8 mouse cellular contexts compared by ENCODE assay signal in the genomic region with DNA sequence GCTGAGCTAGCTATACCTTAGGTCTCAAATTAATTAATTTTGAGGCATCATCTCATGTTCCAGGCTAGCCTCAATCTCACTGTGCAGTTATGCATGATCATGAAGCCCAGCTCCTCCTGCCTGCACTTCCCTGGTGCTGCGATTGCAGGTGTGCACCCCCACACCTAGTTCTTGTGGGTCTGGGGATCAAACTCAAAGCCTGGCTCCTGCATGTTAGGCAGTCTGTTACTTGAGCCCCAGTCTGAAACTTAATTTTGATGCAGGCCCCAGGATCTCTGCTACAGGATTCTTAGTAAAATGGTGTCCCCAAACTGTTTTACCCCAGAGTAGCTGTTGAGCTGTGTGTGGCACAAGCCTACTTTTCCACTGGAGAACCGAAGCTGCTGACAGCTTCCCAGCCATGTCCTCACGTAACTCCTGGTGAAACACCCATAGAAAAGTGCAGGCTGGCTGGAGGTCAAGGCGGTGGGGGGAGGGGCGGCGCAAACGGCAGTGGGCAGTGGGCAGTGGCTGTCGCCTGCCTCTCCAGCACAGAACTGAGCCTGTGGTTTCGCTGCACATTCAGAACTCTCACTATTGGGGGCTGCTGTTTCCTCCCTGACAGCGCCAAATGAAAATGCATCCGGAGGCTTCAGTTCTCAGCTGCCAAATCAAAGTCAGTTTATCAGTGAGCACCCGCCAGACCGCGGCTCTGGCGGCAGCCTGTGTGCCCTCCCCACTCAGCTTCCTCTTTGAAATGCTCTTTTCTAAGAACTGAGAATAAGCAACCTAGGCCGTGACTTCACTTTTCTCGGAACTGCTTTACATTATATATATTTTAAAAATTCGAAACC. TPM values are rescaled to one million over a fixed set of nuclear protein-coding genes. Genes with fewer than 3 reads are reported as not detected.
A peak's percentile ranks its signal among the peaks of the same experiment; 100 is the strongest.
DNase-seq lines count a peak whose midpoint lies in the region; ATAC-seq and TF ChIP-seq lines count a peak whose summit lies in the region.

No protein-coding gene starts in this region.

- peak overlapping the region; percentile 22; the same call in 1 of the 2 replicates for H3K4me3 ChIP-seq in testis, adult 2 months (ENCODE audit: control insufficient read depth, low read depth, low read length)
- no peak overlapping the region for H3K4me3 ChIP-seq in forebrain, embryonic 12.5 days (replicated peaks)
- H3K4me3 ChIP-seq in hindbrain, embryonic 16.5 days (ENCODE audit: low read length), result peak overlapping the region; percentile 13
- peak overlapping the region in 1 of 2 experiments; percentile 16; a peak in 1 of 4 replicates for H3K4me3 ChIP-seq in liver, embryonic 14.5 days (ENCODE audit: insufficient read depth in 1 of 2, low read depth in 2 of 2, low read length in 2 of 2)

- H3K9ac ChIP-seq in forebrain, embryonic 12.5 days, result peak overlapping the region; percentile 7; the same call in 1 of the 2 replicates
- H3K9ac ChIP-seq in hindbrain, embryonic 16.5 days (ENCODE audit: low read depth, low read length), result 0 out of 2 replicates have a peak overlapping the region, but pooled peaks have one; percentile 11
- no peak overlapping the region for H3K9ac ChIP-seq in liver, embryonic 14.5 days (replicated peaks)

- H3K27ac ChIP-seq in testis, adult 2 months (ENCODE audit: control insufficient read depth, insufficient read depth, low read depth, low read length), result no peak overlapping the region
- no peak overlapping the region for H3K27ac ChIP-seq in forebrain, embryonic 12.5 days
- peak overlapping the region; percentile 19; the same call in 1 of the 2 replicates for H3K27ac ChIP-seq in hindbrain, embryonic 16.5 days (ENCODE audit: low read depth, low read length)
- H3K27ac ChIP-seq in liver, embryonic 14.5 days, result no peak overlapping the region

- no peaks in the 10 kb centered on the region for H3K27me3 ChIP-seq in testis, adult 2 months (ENCODE audit: control insufficient read depth, insufficient read depth, low read length)
- H3K27me3 ChIP-seq in forebrain, embryonic 12.5 days, result no peaks in the 10 kb centered on the region
- H3K27me3 ChIP-seq in hindbrain, embryonic 16.5 days (replicated peaks; ENCODE audit: control insufficient read depth, insufficient read depth, low read length), result no peaks in the 10 kb centered on the region
- H3K27me3 ChIP-seq in liver, embryonic 14.5 days (ENCODE audit: control insufficient read depth, insufficient read depth, low read length), result no peaks in the 10 kb centered on the region

- H3K4me1 ChIP-seq in testis, adult 2 months (ENCODE audit: control insufficient read depth, insufficient read depth, low read length), result peaks cover 7% of the 10 kb centered on the region
- H3K4me1 ChIP-seq in forebrain, embryonic 12.5 days, result peaks cover 13% of the 10 kb centered on the region
- H3K4me1 ChIP-seq in hindbrain, embryonic 16.5 days (ENCODE audit: control insufficient read depth, insufficient read depth, low read depth, low read length), result peaks cover 10% of the 10 kb centered on the region
- H3K4me1 ChIP-seq in liver, embryonic 14.5 days (replicated peaks; ENCODE audit: control insufficient read depth in 2 of 2, insufficient read depth in 2 of 2, low read length in 1 of 2), result peaks cover 0 to 13% of the 10 kb centered on the region in 2 experiments; a peak in 3 of 4 replicates

- no peak for DNase-seq in testis, postnatal 14 days (ENCODE audit: low spot score)
- DNase-seq in liver, embryonic 14.5 days (ENCODE audit: low read depth in 3 of 3, low spot score in 3 of 3), result peak in 2 of 3 experiments; percentile 14 to 20
- peak; percentile 84 for DNase-seq in naive thymus-derived CD4-positive, alpha-beta T cell, adult 2 months (ENCODE audit: low read depth)
- peak; percentile 76 to 87 for DNase-seq in thymus, postnatal 36 days
- no peak for DNase-seq in cerebellum, adult 11 months

- 35% methylated on average over 18 of the region's 18 CpGs for WGBS in forebrain, embryonic 12.5 days
- 22% methylated on average over 18 of the region's 18 CpGs for WGBS in hindbrain, embryonic 16.5 days
- 5% methylated on average over 18 of the region's 18 CpGs for WGBS in liver, embryonic 14.5 days (ENCODE audit: insufficient replicate concordance)

- TF ChIP-seq POLR2A in testis, adult 2 months (IDR thresholded peaks at IDR 0.05; ENCODE audit: control insufficient read depth, low read depth, low read length), result no peak

- no peak for TF ChIP-seq CTCF in testis, adult 2 months (IDR thresholded peaks at IDR 0.05; ENCODE audit: control insufficient read depth, insufficient read depth, insufficient replicate concordance, low read depth, low read length)
- no peak for TF ChIP-seq CTCF in liver, embryonic 14.5 days (IDR thresholded peaks at IDR 0.05; ENCODE audit: low read depth)

- H3K9me3 ChIP-seq in forebrain, embryonic 12.5 days, result no peaks in the 10 kb centered on the region
- no peaks in the 10 kb centered on the region for H3K9me3 ChIP-seq in hindbrain, embryonic 16.5 days (ENCODE audit: control insufficient read depth, low read length)
- no peaks in the 10 kb centered on the region for H3K9me3 ChIP-seq in liver, embryonic 14.5 days (ENCODE audit: control insufficient read depth, low read length)

- no peak for ATAC-seq in forebrain, embryonic 12.5 days (ENCODE audit: low FRiP score)
- ATAC-seq in hindbrain, embryonic 16.5 days, result peak; percentile 62
- ATAC-seq in liver, embryonic 14.5 days (ENCODE audit: insufficient read depth), result peak; percentile 23; the same call in 1 of the 2 replicates

- H3K4me2 ChIP-seq in forebrain, embryonic 12.5 days, result peak overlapping the region; percentile 31; the same call in 1 of the 2 replicates
- H3K4me2 ChIP-seq in hindbrain, embryonic 16.5 days (ENCODE audit: low read length), result peak overlapping the region; percentile 47
- H3K4me2 ChIP-seq in liver, embryonic 14.5 days (ENCODE audit: low read depth), result peak overlapping the region; percentile 47

- no peaks in the 10 kb centered on the region for H3K36me3 ChIP-seq in testis, adult 2 months (ENCODE audit: control insufficient read depth, insufficient read depth, low read length)
- H3K36me3 ChIP-seq in forebrain, embryonic 12.5 days (replicated peaks), result 0 out of 2 replicates have a peak, but pooled peaks cover 11% of the 10 kb centered on the region
- no peaks in the 10 kb centered on the region for H3K36me3 ChIP-seq in hindbrain, embryonic 16.5 days (ENCODE audit: control insufficient read depth, insufficient read depth, low read length)
- no peaks in the 10 kb centered on the region for H3K36me3 ChIP-seq in liver, embryonic 14.5 days (replicated peaks; ENCODE audit: control insufficient read depth, insufficient read depth, low read depth)

- no peak for TF ChIP-seq EP300 in liver, embryonic 14.5 days (IDR thresholded peaks at IDR 0.05; ENCODE audit: low read depth)

RNA-seq across cellular contexts. Expression of a gene that starts 8.8 kb away (rescaled TPM):
- 1.5 and 1.7 TPM in 2 replicates for polyA plus RNA-seq in testis, adult 2 months (2012; rRNA removed)
- 3.1 and 4.0 TPM in 2 replicates for polyA plus RNA-seq in forebrain, embryonic 12.5 days (2016; fragmentation: Nextera tagmentation; extraction: Ambion mirVana)
- 0.70 and 0.74 TPM in 2 replicates for polyA plus RNA-seq in hindbrain, embryonic 16.5 days (2015; fragmentation: Nextera tagmentation; extraction: Ambion mirVana)
- polyA plus RNA-seq in liver, embryonic 14.5 days (2012; rRNA removed), result 2.6 and 2.9 TPM in 2 replicates
- 1.3 TPM in 2 replicates for polyA plus RNA-seq in liver, embryonic 14.5 days (2014; fragmentation: Nextera tagmentation; extraction: Ambion mirVana)

RNA-seq across cellular contexts. Expression of a gene that starts 31.0 kb away (rescaled TPM):
- polyA plus RNA-seq in testis, adult 2 months (2012; rRNA removed), result not detected in 2 replicates
- not detected in 2 replicates for polyA plus RNA-seq in forebrain, embryonic 12.5 days (2016; fragmentation: Nextera tagmentation; extraction: Ambion mirVana)
- polyA plus RNA-seq in hindbrain, embryonic 16.5 days (2015; fragmentation: Nextera tagmentation; extraction: Ambion mirVana), result not detected in 2 replicates
- polyA plus RNA-seq in liver, embryonic 14.5 days (2012; rRNA removed), result not detected in 2 replicates
- polyA plus RNA-seq in liver, embryonic 14.5 days (2014; fragmentation: Nextera tagmentation; extraction: Ambion mirVana), result not detected in 2 replicates

RNA-seq across cellular contexts. Expression of a gene that starts 38.1 kb away (rescaled TPM):
- 15,156 and 19,194 TPM in 2 replicates for polyA plus RNA-seq in testis, adult 2 months (2012; rRNA removed)
- polyA plus RNA-seq in forebrain, embryonic 12.5 days (2016; fragmentation: Nextera tagmentation; extraction: Ambion mirVana), result not detected in 2 replicates
- 0.51 TPM in 1 of 2 replicates, not detected in the other for polyA plus RNA-seq in hindbrain, embryonic 16.5 days (2015; fragmentation: Nextera tagmentation; extraction: Ambion mirVana)
- polyA plus RNA-seq in liver, embryonic 14.5 days (2012; rRNA removed), result not detected in 2 replicates
- not detected in 2 replicates for polyA plus RNA-seq in liver, embryonic 14.5 days (2014; fragmentation: Nextera tagmentation; extraction: Ambion mirVana)

RNA-seq across cellular contexts. Expression of a gene that starts 47.8 kb away (rescaled TPM):
- 18,395 and 18,587 TPM in 2 replicates for polyA plus RNA-seq in testis, adult 2 months (2012; rRNA removed)
- not detected in 2 replicates for polyA plus RNA-seq in forebrain, embryonic 12.5 days (2016; fragmentation: Nextera tagmentation; extraction: Ambion mirVana)
- not detected in 2 replicates for polyA plus RNA-seq in hindbrain, embryonic 16.5 days (2015; fragmentation: Nextera tagmentation; extraction: Ambion mirVana)
- not detected in 2 replicates for polyA plus RNA-seq in liver, embryonic 14.5 days (2012; rRNA removed)
- not detected in 2 replicates for polyA plus RNA-seq in liver, embryonic 14.5 days (2014; fragmentation: Nextera tagmentation; extraction: Ambion mirVana)

RNA-seq across cellular contexts. Expression of a gene that starts 53.0 kb away (rescaled TPM):
- polyA plus RNA-seq in testis, adult 2 months (2012; rRNA removed), result 521 and 620 TPM in 2 replicates
- polyA plus RNA-seq in forebrain, embryonic 12.5 days (2016; fragmentation: Nextera tagmentation; extraction: Ambion mirVana), result not detected in 2 replicates
- not detected in 2 replicates for polyA plus RNA-seq in hindbrain, embryonic 16.5 days (2015; fragmentation: Nextera tagmentation; extraction: Ambion mirVana)
- polyA plus RNA-seq in liver, embryonic 14.5 days (2012; rRNA removed), result not detected in 2 replicates
- polyA plus RNA-seq in liver, embryonic 14.5 days (2014; fragmentation: Nextera tagmentation; extraction: Ambion mirVana), result not detected in 2 replicates

Comparison
In these comparisons a context has a peak if more than half of its experiments do, and no peak if none do; other contexts are left out.
1. DNase-seq: peak in liver, embryonic 14.5 days (2 of 3), naive thymus-derived CD4-positive, alpha-beta T cell, adult 2 months (single experiment) and thymus, postnatal 36 days (2 of 2); none in testis, postnatal 14 days (single experiment) and cerebellum, adult 11 months (single experiment).
2. RNA of a gene that starts 38.1 kb away (polyA plus RNA-seq): 15,156 to 19,194 TPM in testis, adult 2 months; 0.51 TPM in hindbrain, embryonic 16.5 days, not detected in forebrain, embryonic 12.5 days and not detected in liver, embryonic 14.5 days; every median in the first group is over 1,000 times any median in the second.
3. Peak in every context shown above with its lines, with median percentiles within 50 percentile points of each other: H3K4me2 ChIP-seq.